ENCODE assay signal across 15 mouse cellular contexts in the genomic region with DNA sequence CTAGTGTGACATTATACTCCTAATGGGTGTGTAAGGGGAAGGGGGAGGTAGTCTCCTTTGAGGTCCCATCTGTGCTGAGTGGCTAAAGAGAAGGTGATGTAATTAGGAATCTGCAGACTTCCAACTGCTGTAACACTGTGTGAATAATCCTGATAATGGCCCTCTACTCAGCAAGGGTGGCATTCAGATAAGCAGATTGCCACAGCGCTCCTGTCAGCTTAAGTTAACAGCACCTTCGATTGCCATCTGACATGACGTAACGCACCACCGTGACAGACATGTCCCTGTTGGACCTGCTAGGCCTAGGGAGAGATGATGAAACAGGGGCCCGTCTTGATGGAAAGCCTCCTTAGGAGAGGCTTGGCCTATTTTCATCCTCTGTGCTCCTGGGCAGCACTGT. TPM values are rescaled to one million over a fixed set of nuclear protein-coding genes. Genes with fewer than 3 reads are reported as not detected.
DNase-seq lines count a peak whose midpoint lies in the region; ATAC-seq lines count a peak whose summit lies in the region.
"Had no signal": no experiment of that assay in that cellular context is flagged by ENCODE, and none has a peak within 500 bp of the region (broad histone marks: within the 10 kb centered on the region; RNA-seq: fewer than 3 reads in every experiment).

No protein-coding gene starts in this region.

- no peaks in the 10 kb centered on the region for H3K27me3 ChIP-seq in intestine, embryonic 15.5 days (replicated peaks)
- H3K27me3 ChIP-seq in forebrain, embryonic 16.5 days (replicated peaks; ENCODE audit: control insufficient read depth, insufficient read depth, low read length): no peaks in the 10 kb centered on the region
- H3K27me3 ChIP-seq: midbrain, embryonic 15.5 days; neural tube, embryonic 13.5 days had no signal

- 0 out of 2 replicates have a peak, but pooled peaks cover 8% of the 10 kb centered on the region for H3K4me1 ChIP-seq in intestine, embryonic 15.5 days (replicated peaks)
- peaks cover 3% of the 10 kb centered on the region for H3K4me1 ChIP-seq in forebrain, embryonic 16.5 days (replicated peaks; ENCODE audit: control insufficient read depth, insufficient read depth, low read length)

- DNase-seq in urinary bladder, postnatal 14 days (ENCODE audit: low spot score): peak; percentile 30
- DNase-seq in urinary bladder, postnatal 4 days (ENCODE audit: low spot score in 2 of 2): no peak
- peak; percentile 26 to 38 for DNase-seq in lung, postnatal 4 days
- no peak for DNase-seq in frontal cortex, postnatal 10 days (ENCODE audit: low spot score in 2 of 2)
- no peak for DNase-seq in spleen, adult 18-20 months
- DNase-seq: kidney, postnatal 36 days; right cerebral cortex, postnatal 25 days had no signal

- no peaks in the 10 kb centered on the region for H3K9me3 ChIP-seq in intestine, embryonic 15.5 days
- H3K9me3 ChIP-seq in forebrain, embryonic 16.5 days (ENCODE audit: control insufficient read depth, low read length): no peaks in the 10 kb centered on the region
- H3K9me3 ChIP-seq: forebrain, embryonic 10.5 days; midbrain, embryonic 15.5 days; neural tube, embryonic 13.5 days had no signal

- H3K9ac ChIP-seq in intestine, embryonic 15.5 days: no peak overlapping the region
- H3K9ac ChIP-seq in forebrain, embryonic 16.5 days (replicated peaks; ENCODE audit: low read depth, low read length): no peak overlapping the region
- H3K9ac ChIP-seq: midbrain, embryonic 15.5 days; neural tube, embryonic 13.5 days had no signal

- H3K4me2 ChIP-seq in intestine, embryonic 15.5 days (replicated peaks): no peak overlapping the region
- H3K4me2 ChIP-seq in forebrain, embryonic 16.5 days (ENCODE audit: low read length): no peak overlapping the region
- H3K4me2 ChIP-seq: midbrain, embryonic 15.5 days; neural tube, embryonic 13.5 days had no signal

- no peak overlapping the region for H3K4me3 ChIP-seq in intestine, embryonic 15.5 days (replicated peaks)
- H3K4me3 ChIP-seq in forebrain, embryonic 16.5 days (replicated peaks; ENCODE audit: low read length): no peak overlapping the region
- H3K4me3 ChIP-seq: forebrain, embryonic 10.5 days; left cerebral cortex, adult 2 months; midbrain, embryonic 15.5 days; neural tube, embryonic 13.5 days had no signal

- WGBS in intestine, embryonic 15.5 days: 72% methylated on average over 6 of the region's 6 CpGs
- WGBS in forebrain, embryonic 16.5 days: 78% methylated on average over 6 of the region's 6 CpGs

- H3K36me3 ChIP-seq in intestine, embryonic 15.5 days: no peaks in the 10 kb centered on the region
- H3K36me3 ChIP-seq in forebrain, embryonic 16.5 days (ENCODE audit: control insufficient read depth, insufficient read depth): no peaks in the 10 kb centered on the region
- H3K36me3 ChIP-seq: forebrain, embryonic 10.5 days; midbrain, embryonic 15.5 days; neural tube, embryonic 13.5 days had no signal

- H3K27ac ChIP-seq in intestine, embryonic 15.5 days: no peak overlapping the region
- no peak overlapping the region for H3K27ac ChIP-seq in forebrain, embryonic 16.5 days (ENCODE audit: low read length)
- H3K27ac ChIP-seq: forebrain, embryonic 10.5 days; hindbrain, postnatal 0 days; left cerebral cortex, adult 2 months; midbrain, embryonic 15.5 days; neural tube, embryonic 13.5 days had no signal

- ATAC-seq in intestine, embryonic 15.5 days: peak; percentile 74
- no peak for ATAC-seq in forebrain, embryonic 16.5 days
- ATAC-seq: activated CD4-positive, CD25-positive, alpha-beta regulatory T cell, adult 4 months; hindbrain, postnatal 0 days; midbrain, embryonic 15.5 days had no signal

RNA-seq across cellular contexts. Expression of gene Trim2, which starts 43.6 kb away (rescaled TPM):
- 50.1 and 57.2 TPM in 2 replicates for polyA plus RNA-seq in intestine, embryonic 15.5 days (2015; fragmentation: Nextera tagmentation; extraction: Ambion mirVana)
- 195 and 201 TPM in 2 replicates for polyA plus RNA-seq in forebrain, embryonic 16.5 days (2015; fragmentation: Nextera tagmentation; extraction: Ambion mirVana)

Comparison
In these comparisons a context has a peak if more than half of its experiments do, and no peak if none do; other contexts are left out.
1. DNase-seq: peak in urinary bladder, postnatal 14 days (single experiment) and lung, postnatal 4 days (2 of 2); none in urinary bladder, postnatal 4 days (0 of 2), frontal cortex, postnatal 10 days (0 of 2) and spleen, adult 18-20 months (0 of 2).